Mouse (Mus musculus): ENCODE results near the gene Ppp2r5c.

Ppp2r5c gene

GRCm38 (mm10) chr12:110442238-110442637 lies 4.7 kb upstream of the Ppp2r5c start:
- no peak for DNase-seq (ENCODE audit: low spot score in 2 of 2)

- no peak for DNase-seq (ENCODE audit: low spot score in 2 of 2)
Measured at GRCm38 (mm10) chr12:110444530-110444929, 2.4 kb upstream of the Ppp2r5c start.

- DNase-seq (ENCODE audit: low spot score in 2 of 2) = no peak
Measured at GRCm38 (mm10) chr12:110445775-110446174, 1.1 kb upstream of the Ppp2r5c start.

DNA sequence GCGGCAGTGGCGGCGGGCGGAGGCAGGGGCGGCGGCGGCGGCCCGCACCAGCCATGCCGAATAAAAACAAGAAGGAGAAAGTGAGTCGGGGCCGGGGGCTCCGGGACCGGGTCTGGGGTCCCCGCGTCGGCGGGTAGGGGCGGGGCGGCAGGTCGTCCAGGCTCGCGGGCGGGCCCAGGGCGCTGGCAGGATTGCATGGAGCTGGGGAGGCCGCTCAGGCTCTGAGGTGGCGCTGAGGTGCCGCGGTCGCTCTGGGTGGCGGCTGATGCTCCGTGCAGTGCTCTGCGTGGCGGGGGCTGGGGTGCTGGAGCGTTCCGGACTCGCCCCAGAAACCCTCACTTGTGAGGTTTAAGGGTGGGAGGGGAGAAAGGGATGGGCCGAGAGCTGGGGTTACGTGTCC lies 386 bp downstream of the Ppp2r5c start:
- DNase-seq (ENCODE audit: low spot score in 2 of 2) = peak; percentile 39 to 53

DNA sequence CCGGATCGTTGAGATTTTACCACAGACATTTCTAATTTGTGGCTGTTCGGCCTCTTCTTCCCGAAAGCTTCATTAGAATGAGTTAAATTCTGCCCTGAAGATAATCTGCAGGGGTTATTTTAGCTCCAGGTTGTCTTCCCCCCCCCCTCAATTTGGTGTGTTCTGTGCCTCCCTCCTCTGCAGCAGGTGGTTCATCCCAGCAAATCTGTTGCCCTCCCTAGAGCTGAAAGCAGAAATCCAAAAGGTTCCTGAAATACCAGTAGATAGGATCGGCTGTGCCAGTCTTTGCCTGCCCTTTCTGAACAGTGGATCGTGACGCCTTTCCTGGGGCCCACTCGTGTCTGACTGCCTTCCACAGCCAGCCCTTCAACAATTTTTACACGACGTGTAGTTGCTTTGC lies 1.8 kb downstream of the Ppp2r5c start:
- DNase-seq (ENCODE audit: low spot score in 2 of 2) = no peak

DNA sequence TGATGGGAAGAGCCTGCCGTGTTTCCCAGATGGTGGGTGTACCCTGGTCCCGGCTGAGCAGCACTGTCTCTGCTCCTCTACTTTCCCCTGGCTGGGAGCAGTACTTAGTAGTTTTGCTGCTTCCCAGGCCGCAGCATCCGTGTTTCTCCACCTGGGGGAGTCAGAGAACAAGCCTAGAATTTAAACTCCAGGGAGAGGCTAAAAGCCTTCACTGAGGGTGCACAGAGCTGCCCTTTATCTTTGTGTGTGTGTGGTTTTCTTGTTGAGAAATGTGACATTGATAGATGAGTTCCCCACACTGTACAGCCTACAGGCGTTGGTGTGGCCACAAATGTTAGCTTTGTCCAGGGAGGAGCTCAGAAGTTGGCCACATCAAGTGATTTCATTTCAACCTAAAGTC lies 7.3 kb downstream of the Ppp2r5c start:
- peak; percentile 54 to 64 for DNase-seq (ENCODE audit: low spot score in 2 of 2)

- DNase-seq (ENCODE audit: low spot score in 2 of 2) = no peak
Measured at GRCm38 (mm10) chr12:110456024-110456423, 9.1 kb downstream of the Ppp2r5c start.

- DNase-seq (ENCODE audit: low spot score in 2 of 2) = no peak
Measured at GRCm38 (mm10) chr12:110458667-110459066, 11.7 kb downstream of the Ppp2r5c start.

- DNase-seq (ENCODE audit: low spot score in 2 of 2) = no peak
Measured at GRCm38 (mm10) chr12:110460418-110461300, 13.7 kb downstream of the Ppp2r5c start.

GRCm38 (mm10) chr12:110463711-110464110 lies 16.8 kb downstream of the Ppp2r5c start:
- no peak for DNase-seq (ENCODE audit: low spot score in 2 of 2)

DNA sequence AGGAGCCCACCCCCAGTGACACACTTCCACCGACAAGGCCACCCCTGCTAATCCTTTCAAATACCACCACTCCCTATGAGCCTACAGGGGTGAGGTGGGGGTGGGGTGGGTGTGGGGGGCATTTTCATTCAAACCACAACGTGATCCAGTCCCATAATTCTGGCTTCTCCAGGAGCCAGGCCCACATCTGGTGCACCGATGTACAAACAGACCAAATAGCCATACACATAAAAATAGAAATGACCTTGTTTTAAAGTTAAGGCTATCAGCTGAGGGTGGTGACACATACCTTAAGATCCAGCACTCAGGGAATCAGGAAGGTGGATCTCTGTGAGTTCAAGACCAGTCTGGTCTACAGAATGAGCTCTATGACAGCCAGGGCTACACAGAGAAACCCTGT lies 24.5 kb downstream of the Ppp2r5c start:
- DNase-seq (ENCODE audit: low spot score in 2 of 2) = no peak

GRCm38 (mm10) chr12:110472247-110472646 lies 25.3 kb downstream of the Ppp2r5c start:
- DNase-seq (ENCODE audit: low spot score in 2 of 2) = no peak

DNA sequence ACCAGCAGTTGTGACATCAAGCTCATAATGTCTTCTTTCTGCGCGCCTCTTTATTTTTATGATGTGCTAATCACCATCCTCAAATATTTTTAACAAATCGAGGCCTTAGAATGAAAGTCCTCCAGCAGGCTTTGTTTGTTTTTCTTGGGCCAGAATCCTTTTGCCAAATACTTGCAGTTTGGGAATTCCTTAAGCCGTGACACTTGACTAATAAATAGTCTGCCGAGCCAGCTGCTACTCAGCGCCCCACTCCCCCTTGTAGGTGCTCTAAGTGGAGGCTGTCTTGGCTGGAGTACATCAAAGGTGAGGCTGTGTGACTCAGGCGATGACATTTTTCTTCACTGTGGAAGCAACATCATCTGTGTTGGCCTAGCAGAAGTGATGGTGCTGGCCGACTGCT lies 27.6 kb downstream of the Ppp2r5c start:
- no peak for DNase-seq (ENCODE audit: low spot score in 2 of 2)

- DNase-seq (ENCODE audit: low spot score in 2 of 2) = no peak
Measured at GRCm38 (mm10) chr12:110476561-110476960, 29.6 kb downstream of the Ppp2r5c start.

DNA sequence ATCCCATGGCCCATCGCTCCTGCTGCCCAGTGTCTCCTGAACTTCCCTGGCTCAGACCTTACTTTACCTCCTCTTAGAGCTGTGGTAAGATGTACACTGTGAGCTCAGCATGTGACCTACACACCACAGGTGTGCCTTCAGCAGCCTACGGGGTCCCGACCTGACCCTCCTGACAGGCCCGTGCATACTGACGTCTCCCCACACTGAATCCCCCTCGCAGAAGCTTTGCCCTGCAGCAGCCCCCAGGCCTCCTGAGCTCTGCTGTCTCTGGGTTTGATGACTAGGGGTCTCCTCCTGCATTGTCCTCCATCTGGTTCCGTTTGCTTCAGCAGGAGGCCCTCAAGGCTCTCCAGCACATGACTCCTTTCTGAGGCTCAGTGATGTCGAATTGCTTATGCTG lies 31.0 kb downstream of the Ppp2r5c start:
- DNase-seq (ENCODE audit: low spot score in 2 of 2) = no peak

- DNase-seq (ENCODE audit: low spot score in 2 of 2) = no peak
Measured at GRCm38 (mm10) chr12:110478601-110479008, 31.7 kb downstream of the Ppp2r5c start.

GRCm38 (mm10) chr12:110479268-110479667 lies 32.3 kb downstream of the Ppp2r5c start:
- DNase-seq (ENCODE audit: low spot score in 2 of 2) = no peak

GRCm38 (mm10) chr12:110480701-110481100 lies 33.8 kb downstream of the Ppp2r5c start:
- peak in 1 of 2 experiments; percentile 28 for DNase-seq (ENCODE audit: low spot score in 2 of 2)

GRCm38 (mm10) chr12:110483761-110484160 lies 36.8 kb downstream of the Ppp2r5c start:
- no peak for DNase-seq (ENCODE audit: low spot score in 2 of 2)

DNA sequence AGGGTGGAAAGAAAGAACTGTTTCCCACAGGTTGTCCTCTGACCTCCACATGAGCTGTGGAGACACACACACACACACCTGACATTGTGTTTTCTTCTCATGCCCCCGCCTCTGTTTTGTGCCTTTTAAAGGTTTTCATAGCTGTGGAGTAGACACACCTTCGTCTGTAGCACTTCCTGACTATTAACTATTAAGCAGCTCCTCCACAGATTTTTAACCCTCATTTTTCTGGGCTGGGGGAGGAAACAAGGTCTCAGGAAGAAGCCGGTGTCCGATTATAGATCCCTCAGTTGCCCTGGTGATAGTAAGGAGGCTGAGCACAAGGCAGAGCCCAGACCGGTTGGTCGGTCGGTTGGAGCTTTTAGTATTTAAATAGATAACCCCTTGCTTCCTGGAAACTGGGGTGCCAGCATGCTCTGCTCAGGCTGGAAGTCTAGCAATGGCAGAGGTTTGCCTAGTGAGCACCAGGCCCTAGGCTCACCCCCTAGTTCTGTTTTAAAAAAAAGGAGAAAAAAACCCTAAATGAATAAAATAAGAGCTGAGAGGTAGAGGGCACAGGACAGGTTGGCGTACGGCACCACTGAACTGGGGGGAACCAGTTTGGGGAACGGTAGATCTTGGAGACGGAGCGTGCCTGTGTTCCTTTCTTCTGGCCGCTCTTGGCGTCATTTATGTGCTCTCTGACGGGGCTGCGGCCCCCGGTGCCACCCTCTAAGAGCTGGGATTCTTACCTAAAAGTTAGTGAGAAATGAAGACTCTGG lies 38.1 kb downstream of the Ppp2r5c start:
- no peak for DNase-seq (ENCODE audit: low spot score in 2 of 2)

DNA sequence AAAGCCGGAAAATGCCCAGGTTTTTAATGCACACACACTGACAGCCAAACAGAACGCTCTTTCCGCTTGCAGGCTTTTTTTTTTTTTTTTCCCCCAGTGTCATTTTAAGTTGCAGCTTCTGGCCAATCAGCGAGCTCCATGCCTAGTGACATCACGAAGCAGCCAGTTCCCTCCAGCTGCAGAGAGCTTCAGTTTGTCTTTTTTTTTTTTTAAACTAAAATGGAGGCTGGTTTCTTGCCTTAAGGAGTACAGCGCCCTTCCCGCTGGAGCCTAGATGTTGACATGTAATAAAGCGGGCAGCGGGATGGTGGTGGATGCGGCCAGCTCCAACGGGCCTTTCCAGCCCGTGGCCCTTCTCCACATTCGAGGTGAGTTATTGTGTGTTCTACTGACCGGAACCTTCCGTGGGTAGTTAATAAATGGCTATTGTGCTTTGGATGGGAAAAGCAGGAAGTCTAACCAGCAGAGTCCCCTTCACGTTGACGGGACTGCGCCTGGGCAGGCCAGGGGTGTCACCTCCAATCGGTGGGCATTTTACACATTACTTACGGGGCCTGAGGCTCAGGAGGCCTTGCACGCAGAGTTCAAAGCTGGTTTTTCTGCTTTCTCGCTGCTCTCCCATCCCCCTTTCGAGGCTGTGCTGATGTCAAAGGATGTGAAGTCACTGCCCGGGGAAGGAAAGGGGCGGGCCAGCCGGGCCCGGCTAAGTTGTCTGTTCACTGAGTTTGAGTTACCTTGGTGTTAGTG lies 38.8 kb downstream of the Ppp2r5c start:
- DNase-seq (ENCODE audit: low spot score in 2 of 2) = peak; percentile 86 to 89

DNA sequence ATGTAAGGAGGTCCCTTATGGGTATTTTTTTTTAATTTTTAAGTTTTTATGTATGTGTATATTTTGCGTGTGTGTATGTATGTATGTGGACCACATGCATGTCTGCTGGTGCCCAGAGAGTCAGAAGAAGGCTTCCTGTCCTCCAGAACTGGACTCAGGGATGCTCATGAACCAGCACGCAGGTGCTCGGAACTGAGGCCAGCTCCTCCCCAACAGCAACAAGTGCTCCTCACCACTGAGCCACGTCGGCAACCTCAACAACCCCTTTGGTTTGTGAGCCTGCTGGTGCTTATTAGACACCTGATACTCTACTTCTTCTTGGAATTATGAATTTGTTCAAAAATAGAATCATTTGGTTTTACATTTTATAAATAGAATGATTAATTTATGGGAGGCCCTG lies 39.9 kb downstream of the Ppp2r5c start:
- DNase-seq (ENCODE audit: low spot score in 2 of 2) = no peak

All from spleen, postnatal 36 days (tissue).